Mouse (Mus musculus): Measurements from ENCODE around the gene Arl6ip4.

- TF ChIP-seq CTCF (IDR thresholded peaks at IDR 0.05; ENCODE audit: control insufficient read depth, insufficient read depth, low read length) (no peak), POLR2A (IDR thresholded peaks at IDR 0.05; ENCODE audit: borderline replicate concordance, control insufficient read depth, low read depth, low read length) (no peak)
Observed at GRCm38 (mm10) chr5:124112531-124112930, 3.4 kb upstream of the Arl6ip4 start.

Data from bone marrow, adult 2 months (tissue).